Mouse (Mus musculus) kidney, postnatal 10 days (tissue): ENCODE data around the gene Cog6.

Source experiments
- DNase-seq: peaks from one replicate; pipeline ENCODE4 v3.0.0; 2021; ENCODE audit warnings: mixed read lengths

The Cog6 gene

GRCm38 (mm10) chr3:53031586-53031985 lies 14.5 kb upstream of the Cog6 start:
- DNase-seq, result no peak

- DNase-seq, result peak; percentile 88
Measured at GRCm38 (mm10) chr3:53029046-53029445, 12.0 kb upstream of the Cog6 start.

- DNase-seq, result no peak
Measured at GRCm38 (mm10) chr3:53027333-53027732, 10.3 kb upstream of the Cog6 start.

GRCm38 (mm10) chr3:53007411-53007810 lies 9.6 kb downstream of the Cog6 start:
- DNase-seq, result no peak

GRCm38 (mm10) chr3:53004406-53005114 lies 12.5 kb downstream of the Cog6 start:
- peak; percentile 44 for DNase-seq

GRCm38 (mm10) chr3:53002076-53002475 lies 15.0 kb downstream of the Cog6 start:
- DNase-seq, result peak; percentile 26

GRCm38 (mm10) chr3:52999996-53000395 lies 17.0 kb downstream of the Cog6 start:
- no peak for DNase-seq

GRCm38 (mm10) chr3:52999016-52999744 lies 17.9 kb downstream of the Cog6 start:
- peak; percentile 44 for DNase-seq

- DNase-seq, result no peak
Measured at GRCm38 (mm10) chr3:52997381-52997780, 19.7 kb downstream of the Cog6 start.

GRCm38 (mm10) chr3:52996635-52997034 lies 20.4 kb downstream of the Cog6 start:
- no peak for DNase-seq

- peak; percentile 47 for DNase-seq
Measured at GRCm38 (mm10) chr3:52994666-52995065, 22.4 kb downstream of the Cog6 start.

GRCm38 (mm10) chr3:52993296-52993695 lies 23.7 kb downstream of the Cog6 start:
- DNase-seq, result no peak

- DNase-seq, result peak; percentile 37
Measured at GRCm38 (mm10) chr3:52990041-52990737, 26.8 kb downstream of the Cog6 start.

- peak; percentile 27 for DNase-seq
Measured at GRCm38 (mm10) chr3:52985508-52985941, 31.5 kb downstream of the Cog6 start.

GRCm38 (mm10) chr3:52983772-52984171 lies 33.3 kb downstream of the Cog6 start:
- DNase-seq, result no peak

- no peak for DNase-seq
Measured at GRCm38 (mm10) chr3:52982993-52983392, 34.0 kb downstream of the Cog6 start.

- DNase-seq, result peak; percentile 89
Measured at GRCm38 (mm10) chr3:52974674-52975556, 42.1 kb downstream of the Cog6 start.

GRCm38 (mm10) chr3:52972916-52973315 lies 44.1 kb downstream of the Cog6 start:
- DNase-seq, result no peak

GRCm38 (mm10) chr3:52967046-52967445 lies 50.0 kb downstream of the Cog6 start:
- no peak for DNase-seq

- no peak for DNase-seq
Measured at GRCm38 (mm10) chr3:52964206-52964605, 52.8 kb downstream of the Cog6 start.

- no peak for DNase-seq
Measured at GRCm38 (mm10) chr3:52963441-52963840, 53.6 kb downstream of the Cog6 start.

- DNase-seq, result no peak
Measured at GRCm38 (mm10) chr3:52962391-52962790, 54.6 kb downstream of the Cog6 start.

GRCm38 (mm10) chr3:52961661-52962060 lies 55.4 kb downstream of the Cog6 start:
- no peak for DNase-seq
